Mouse (Mus musculus): ENCODE results near the gene Olfr1497.
A peak's percentile ranks its signal among the peaks of the same experiment; 100 is the strongest.

DNA sequence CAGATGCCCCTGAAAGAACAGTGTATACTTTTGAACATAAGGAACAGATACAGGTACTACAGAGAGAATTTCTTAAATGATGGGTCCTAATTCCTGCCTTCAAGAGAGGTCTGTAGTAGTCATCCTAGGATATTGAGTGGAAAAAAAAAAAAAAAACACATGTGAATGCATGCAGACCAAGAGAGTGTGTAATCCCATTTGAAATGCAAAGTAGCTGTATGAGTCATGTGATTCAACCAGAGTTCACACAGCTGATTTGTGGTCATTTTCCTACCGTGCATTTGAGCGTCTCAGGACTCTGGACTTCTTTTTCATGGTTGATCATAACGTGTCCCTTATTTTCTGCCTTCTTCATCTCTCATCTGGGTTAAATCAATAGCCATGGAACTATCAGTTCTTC is 30.4 kb upstream of the Olfr1497 start:
- TF ChIP-seq GABPA (IDR thresholded peaks at IDR 0.05; ENCODE audit: insufficient replicate concordance, low read depth, low read length) = no peak
- no peak for TF ChIP-seq MAFK (IDR thresholded peaks at IDR 0.05; ENCODE audit: insufficient replicate concordance, low read length)
- TF ChIP-seq BHLHE40 (IDR thresholded peaks at IDR 0.05; ENCODE audit: low read depth, low read length) = peak; percentile 51; the same call in 1 of the 2 replicates
- no peak for TF ChIP-seq MAX (IDR thresholded peaks at IDR 0.05; ENCODE audit: low read length)
- TF ChIP-seq UBTF (IDR thresholded peaks at IDR 0.05; ENCODE audit: low read depth, low read length) = no peak
- no peak for TF ChIP-seq POLR2A (IDR thresholded peaks at IDR 0.05; ENCODE audit: low read depth, low read length)
- no peak for TF ChIP-seq MYC (IDR thresholded peaks at IDR 0.05; ENCODE audit: low read depth, low read length)
- no peak for TF ChIP-seq MEF2A (IDR thresholded peaks at IDR 0.05; ENCODE audit: borderline replicate concordance, low read depth, low read length)
- TF ChIP-seq CTCF (conservative IDR thresholded peaks at IDR 0.05 in 1 of 2, IDR thresholded peaks at IDR 0.05 in 1 of 2; ENCODE audit: low read depth in 2 of 2, low read length in 2 of 2) = no peak
- TF ChIP-seq E2F4 (IDR thresholded peaks at IDR 0.05; ENCODE audit: insufficient replicate concordance, low read depth, low read length) = no peak
- TF ChIP-seq HCFC1 (IDR thresholded peaks at IDR 0.05; ENCODE audit: low read depth, low read length) = no peak

Data from CH12.LX (cell line).